8 mouse cellular contexts compared by ENCODE assay signal in genomic region chr12:72235621-72236351, GRCm38 (mm10). TPM values are rescaled to one million over a fixed set of nuclear protein-coding genes. Genes with fewer than 3 reads are reported as not detected.
DNase-seq lines count a peak whose midpoint lies in the region; ATAC-seq lines count a peak whose summit lies in the region.
"Had no signal": no experiment of that assay in that cellular context is flagged by ENCODE, and none has a peak within 500 bp of the region (broad histone marks: within the 10 kb centered on the region; RNA-seq: fewer than 3 reads in every experiment).

No protein-coding gene starts in this region.

- DNase-seq in liver = no peak
- peak; percentile 19 for DNase-seq in embryo, embryonic 11 days
- no peak for DNase-seq in T-cell, adult 2 months (ENCODE audit: low spot score)
- DNase-seq in spleen, postnatal 10 days (ENCODE audit: low spot score in 2 of 2) = no peak

- ATAC-seq in liver, embryonic 12.5 days = no peak
- no peak for ATAC-seq in hindbrain, embryonic 15.5 days (ENCODE audit: low FRiP score, low read depth)
- ATAC-seq in neural tube, embryonic 15.5 days (ENCODE audit: low FRiP score) = peak; percentile 35; the same call in 1 of the 2 replicates

- whole genome bisulfite sequencing in liver, embryonic 12.5 days (ENCODE audit: insufficient replicate concordance) = 61% methylated on average over 12 of the region's 12 CpGs
- 14% methylated on average over 12 of the region's 12 CpGs for WGBS in hindbrain, embryonic 15.5 days
- 15% methylated on average over 12 of the region's 12 CpGs for WGBS in neural tube, embryonic 15.5 days

- peaks cover 8% of the 10 kb centered on the region; the same call in 1 of the 2 replicates for H3K4me1 ChIP-seq in liver, embryonic 12.5 days
- peaks cover 61% of the 10 kb centered on the region for H3K4me1 ChIP-seq in hindbrain, embryonic 15.5 days (replicated peaks)
- peaks cover 44% of the 10 kb centered on the region for H3K4me1 ChIP-seq in neural tube, embryonic 15.5 days

- H3K36me3 ChIP-seq in liver, embryonic 12.5 days = no peaks in the 10 kb centered on the region
- no peaks in the 10 kb centered on the region for H3K36me3 ChIP-seq in hindbrain, embryonic 15.5 days
- H3K36me3 ChIP-seq in neural tube, embryonic 15.5 days = no peaks in the 10 kb centered on the region

- no peaks in the 10 kb centered on the region for H3K9me3 ChIP-seq in liver, embryonic 12.5 days (replicated peaks)
- no peaks in the 10 kb centered on the region for H3K9me3 ChIP-seq in hindbrain, embryonic 15.5 days
- H3K9me3 ChIP-seq in neural tube, embryonic 15.5 days (replicated peaks) = no peaks in the 10 kb centered on the region
- H3K9me3 ChIP-seq: megakaryocyte, embryonic 14.5 days had no signal

- H3K27me3 ChIP-seq in liver, embryonic 12.5 days (replicated peaks) = peaks cover 47% of the 10 kb centered on the region
- no peaks in the 10 kb centered on the region for H3K27me3 ChIP-seq in hindbrain, embryonic 15.5 days
- no peaks in the 10 kb centered on the region for H3K27me3 ChIP-seq in neural tube, embryonic 15.5 days (replicated peaks)

- no peak overlapping the region for H3K9ac ChIP-seq in liver, embryonic 12.5 days
- H3K9ac ChIP-seq in hindbrain, embryonic 15.5 days = peak overlapping the region; percentile 99
- peak overlapping the region; percentile 81 for H3K9ac ChIP-seq in neural tube, embryonic 15.5 days (replicated peaks)

- H3K4me2 ChIP-seq in liver, embryonic 12.5 days = peak overlapping the region; percentile 65; the same call in 1 of the 2 replicates
- peak overlapping the region; percentile 74 for H3K4me2 ChIP-seq in hindbrain, embryonic 15.5 days
- peak overlapping the region; percentile 86 for H3K4me2 ChIP-seq in neural tube, embryonic 15.5 days

- no peak overlapping the region for H3K27ac ChIP-seq in liver, embryonic 12.5 days
- peak overlapping the region; percentile 98 for H3K27ac ChIP-seq in hindbrain, embryonic 15.5 days (replicated peaks)
- peak overlapping the region; percentile 95 for H3K27ac ChIP-seq in neural tube, embryonic 15.5 days (replicated peaks)

- H3K4me3 ChIP-seq in liver, embryonic 12.5 days = peak overlapping the region; percentile 46
- H3K4me3 ChIP-seq in hindbrain, embryonic 15.5 days = peak overlapping the region; percentile 72
- H3K4me3 ChIP-seq in neural tube, embryonic 15.5 days (replicated peaks) = peak overlapping the region; percentile 68

RNA-seq across cellular contexts. Expression of gene Ccdc175, which starts 51.0 kb away (rescaled TPM):
- polyA plus RNA-seq in liver, embryonic 12.5 days (2016; fragmentation: Nextera tagmentation; extraction: Ambion mirVana) = not detected in 2 replicates
- polyA plus RNA-seq in hindbrain, embryonic 15.5 days (2015; fragmentation: Nextera tagmentation; extraction: Ambion mirVana) = 0.12 TPM in 1 of 2 replicates, not detected in the other
- not detected in 2 replicates for polyA plus RNA-seq in neural tube, embryonic 15.5 days (2015; fragmentation: Nextera tagmentation; extraction: Ambion mirVana)
